Mouse (Mus musculus) heart, postnatal 0 days (tissue): Measurements from ENCODE around the gene Fam78b. TPM values are rescaled to one million over a fixed set of nuclear protein-coding genes. Genes with fewer than 3 reads are reported as not detected.

Source experiments
- ATAC-seq: fragments of 200-750 bp; cut with Nextera tagmentation; 2 replicates; pipeline ENCODE4 v1.8.0; 2017; ENCODE audit warnings: low read depth, moderate number of reproducible peaks, moderate library complexity; ENCODE audit not compliant: insufficient read depth
- DNase-seq: peaks from one replicate; pipeline ENCODE4 v3.0.0-alpha.2; 2016; ENCODE audit warnings: low spot score
- H3K27ac ChIP-seq: fragments of 300-500 bp; sonication (generic); 2 replicates; pipeline ENCODE4 v1.5.1; 2014; ENCODE audit warnings: low read depth, mild to moderate bottlenecking
- H3K27me3 ChIP-seq: fragments of 300-500 bp; sonication (generic); 2 replicates; pipeline ENCODE4 v1.6.1; 2014; ENCODE audit warnings: low read length, mixed read lengths; ENCODE audit not compliant: control insufficient read depth, insufficient read depth
- H3K36me3 ChIP-seq: fragments of 300-500 bp; sonication (generic); replicated peaks from 2 replicates; pipeline ENCODE4 v1.6.1; 2014; ENCODE audit warnings: low read length, mixed read lengths; ENCODE audit not compliant: control insufficient read depth, insufficient read depth
- H3K4me1 ChIP-seq: fragments of 300-500 bp; sonication (generic); 2 replicates; pipeline ENCODE4 v1.6.1; 2014; ENCODE audit warnings: antibody characterized with exemption; ENCODE audit not compliant: control insufficient read depth, insufficient read depth
- H3K4me2 ChIP-seq: fragments of 300-500 bp; sonication (generic); 2 replicates; pipeline ENCODE4 v1.6.1; 2014; ENCODE audit warnings: low read depth, mild to moderate bottlenecking, low read length, moderate library complexity
- H3K4me3 ChIP-seq: fragments of 300-500 bp; sonication (generic); 2 replicates; pipeline ENCODE4 v1.5.1; 2014; ENCODE audit warnings: low read depth, low read length
- H3K9ac ChIP-seq: fragments of 300-500 bp; sonication (generic); replicated peaks from 2 replicates; pipeline ENCODE4 v1.6.1; 2014; ENCODE audit warnings: low read depth, low read length, mixed read lengths
- H3K9me3 ChIP-seq: fragments of 300-500 bp; sonication (generic); replicated peaks from 2 replicates; pipeline ENCODE4 v1.6.1; 2016; ENCODE audit warnings: low read length; ENCODE audit not compliant: control insufficient read depth
- CTCF ChIP-seq: IDR thresholded peaks from 2 replicates; pipeline ENCODE4 v1.5.1; 2016; ENCODE audit warnings: antibody characterized with exemption, control low read depth, low read depth
- EP300 ChIP-seq: IDR thresholded peaks from 2 replicates; pipeline ENCODE4 v1.6.1; 2016; ENCODE audit warnings: antibody characterized with exemption, low read depth
- whole genome bisulfite sequencing: fragments of 180-500 bp; shearing (Covaris S2); extraction: QIAGEN DNeasy Blood & Tissue Kit; methylation state at CpG from one replicate; pipeline ENCODE4 v1.1.7; 2014; 5-methylcytosine and 5-hydroxymethylcytosine counted together
- polyA plus RNA-seq: library from polyadenylated mRNA; unstranded; fragments of >200 nt; fragmentation: Nextera tagmentation; extraction: Ambion mirVana; gene quantifications from 2 replicates; pipeline ENCODE4 v1.2.1, GENCODE M21; 2015
- total RNA-seq: library from RNA; depleted of rRNA; stranded (reverse); fragments of >200 nt; gene quantifications from 2 replicates; pipeline ENCODE4 v1.2.3, GENCODE M21; 2014; ENCODE audit warnings: low replicate concordance

Fam78b gene
- total and polyA plus RNA-seq, 2 experiments from 2014 or later: 0.63 to 5.6 TPM

GRCm38 (mm10) chr1:167082506-167083100 lies 81.4 kb downstream of the Fam78b start:
- H3K9me3 ChIP-seq: no peaks in the 10 kb centered on the region
- no peak overlapping the region for H3K9ac ChIP-seq
- H3K4me3 ChIP-seq: no peak overlapping the region
- no peaks in the 10 kb centered on the region for H3K4me1 ChIP-seq
- H3K36me3 ChIP-seq: no peaks in the 10 kb centered on the region
- DNase-seq (no peak), ATAC-seq (no peak)
- no peak overlapping the region for H3K4me2 ChIP-seq
- no peak for TF ChIP-seq CTCF
- TF ChIP-seq EP300: no peak
- no peaks in the 10 kb centered on the region for H3K27me3 ChIP-seq
- H3K27ac ChIP-seq: no peak overlapping the region
- WGBS: 49% methylated on average over 4 of the region's 4 CpGs

DNA sequence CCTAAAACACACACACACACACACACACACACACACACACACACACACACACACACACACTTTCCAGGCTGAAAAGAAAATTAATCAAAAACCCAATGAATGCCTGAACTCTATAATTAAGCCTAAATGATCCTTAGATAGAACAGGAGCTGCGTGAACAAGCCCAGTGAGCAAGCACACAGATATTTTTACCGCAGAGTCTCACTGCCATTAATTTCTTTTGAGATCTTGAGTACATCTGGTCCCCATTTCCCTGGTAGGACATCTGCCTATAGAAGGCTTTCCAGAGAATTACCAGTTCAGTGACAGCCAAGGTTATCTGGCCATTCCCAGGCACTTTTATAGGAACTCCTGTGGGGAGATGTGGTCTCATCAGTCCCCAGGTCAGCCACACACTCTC lies 82.0 kb downstream of the Fam78b start:
- Histone ChIP-seq H3K4me1 (no peaks in the 10 kb centered on the region), H3K36me3 (no peaks in the 10 kb centered on the region), H3K4me3 (no peak overlapping the region), H3K27me3 (no peaks in the 10 kb centered on the region), H3K9me3 (no peaks in the 10 kb centered on the region), H3K9ac (no peak overlapping the region), H3K27ac (no peak overlapping the region), H3K4me2 (no peak overlapping the region)
- ATAC-seq (no peak), DNase-seq (no peak)
- 86% methylated on average over 2 of the region's 2 CpGs for WGBS
- TF ChIP-seq EP300: no peak
- no peak for TF ChIP-seq CTCF

- H3K36me3 ChIP-seq: no peaks in the 10 kb centered on the region
- no peak for DNase-seq
- H3K9me3 ChIP-seq: no peaks in the 10 kb centered on the region
- H3K9ac ChIP-seq: no peak overlapping the region
- ATAC-seq: no peak
- TF ChIP-seq CTCF: no peak
- H3K27ac ChIP-seq: no peak overlapping the region
- H3K4me2 ChIP-seq: no peak overlapping the region
- H3K27me3 ChIP-seq: no peaks in the 10 kb centered on the region
- H3K4me1 ChIP-seq: no peaks in the 10 kb centered on the region
- H3K4me3 ChIP-seq: no peak overlapping the region
Measured at GRCm38 (mm10) chr1:167084330-167084729, 83.1 kb downstream of the Fam78b start.

- 73% methylated on average over 4 of the region's 4 CpGs for WGBS
- TF ChIP-seq CTCF (no peak), EP300 (no peak)
- Histone ChIP-seq H3K9me3 (no peaks in the 10 kb centered on the region), H3K27ac (no peak overlapping the region), H3K4me3 (no peak overlapping the region), H3K27me3 (no peaks in the 10 kb centered on the region), H3K4me2 (no peak overlapping the region), H3K36me3 (no peaks in the 10 kb centered on the region), H3K9ac (no peak overlapping the region), H3K4me1 (no peaks in the 10 kb centered on the region)
- no peak for DNase-seq
- ATAC-seq: no peak
Measured at GRCm38 (mm10) chr1:167085461-167085860, 84.2 kb downstream of the Fam78b start.

DNA sequence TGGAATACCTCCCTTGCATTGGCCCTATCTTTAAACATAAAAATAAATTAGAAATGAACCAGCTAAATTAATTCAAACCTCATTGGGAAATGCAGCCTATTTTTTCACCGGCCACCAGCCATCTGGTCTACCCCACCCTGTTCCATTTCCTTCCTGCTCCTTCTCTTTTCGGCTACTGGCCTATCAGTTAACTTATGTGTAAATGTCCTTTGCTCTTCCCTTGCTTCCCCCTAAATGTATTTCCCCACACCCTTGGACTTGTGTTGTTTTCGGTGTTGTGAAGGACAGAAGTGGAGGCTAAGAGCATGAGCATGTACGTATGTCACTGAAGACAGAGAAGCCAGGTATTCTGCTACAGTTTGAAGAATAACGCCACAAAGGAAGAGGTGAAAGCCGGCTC lies 89.2 kb downstream of the Fam78b start:
- no peak overlapping the region for H3K9ac ChIP-seq
- WGBS: 71% methylated on average over 6 of the region's 6 CpGs
- ATAC-seq (no peak), DNase-seq (no peak)
- no peaks in the 10 kb centered on the region for H3K9me3 ChIP-seq
- no peak overlapping the region for H3K27ac ChIP-seq
- H3K36me3 ChIP-seq: no peaks in the 10 kb centered on the region
- no peak overlapping the region for H3K4me3 ChIP-seq
- no peaks in the 10 kb centered on the region for H3K4me1 ChIP-seq
- H3K27me3 ChIP-seq: no peaks in the 10 kb centered on the region
- TF ChIP-seq EP300 (no peak), CTCF (no peak)
- H3K4me2 ChIP-seq: no peak overlapping the region

GRCm38 (mm10) chr1:167093551-167093950 lies 92.3 kb downstream of the Fam78b start:
- Histone ChIP-seq H3K4me2 (no peak overlapping the region), H3K9me3 (no peaks in the 10 kb centered on the region), H3K27ac (no peak overlapping the region), H3K4me3 (no peak overlapping the region), H3K36me3 (no peaks in the 10 kb centered on the region), H3K27me3 (no peaks in the 10 kb centered on the region), H3K4me1 (no peaks in the 10 kb centered on the region), H3K9ac (no peak overlapping the region)
- TF ChIP-seq CTCF: no peak
- TF ChIP-seq EP300: no peak
- DNase-seq (no peak), ATAC-seq (no peak)
- WGBS: 62% methylated on average over 3 of the region's 3 CpGs
